Mouse (Mus musculus) CH12.LX (cell line): ENCODE results near the gene Dlk2. TPM values are rescaled to one million over a fixed set of nuclear protein-coding genes. Genes with fewer than 3 reads are reported as not detected.

Source experiments
- DNase-seq: peaks from one replicate; pipeline ENCODE4 v3.0.0-alpha.2; 2013; ENCODE audit errors: extremely low read depth
- H3K27ac ChIP-seq: 2 replicates; pipeline ENCODE4 v1.5.1; 2012; ENCODE audit warnings: low read depth, mild to moderate bottlenecking, control low read depth, moderate library complexity; ENCODE audit not compliant: insufficient read depth
- H3K27me3 ChIP-seq: replicated peaks from 2 replicates; pipeline ENCODE3; 2012; ENCODE audit warnings: inconsistent platforms
- H3K36me3 ChIP-seq, 2 experiments: replicated peaks in 1 of 2; 2 replicates each; pipeline versions ENCODE3 to v1.6.1; 2012; ENCODE audit warnings: inconsistent platforms in 1 of 2, low read length in 1 of 2, mild to moderate bottlenecking in 1 of 2, mixed read lengths in 1 of 2, moderate library complexity in 1 of 2; ENCODE audit not compliant: control insufficient read depth in 1 of 2, insufficient read depth in 1 of 2
- H3K4me1 ChIP-seq, 2 experiments: 2 replicates each; pipeline ENCODE4 v1.6.1; 2012; ENCODE audit warnings: inconsistent platforms in 1 of 2, moderate library complexity in 1 of 2; ENCODE audit not compliant: insufficient read depth in 2 of 2, control insufficient read depth in 1 of 2
- H3K4me2 ChIP-seq: 2 replicates; pipeline ENCODE4 v1.6.1; 2012; ENCODE audit warnings: low read depth, mild to moderate bottlenecking, control low read depth; ENCODE audit not compliant: poor library complexity, insufficient read depth, severe bottlenecking
- H3K4me3 ChIP-seq, 3 experiments: fragments of 150-350 bp in 1 of 3; sonication (generic) in 1 of 3; replicated peaks in 1 of 3; 2 replicates each; pipeline versions ENCODE3 to v1.5.1; 2011 to 2012; ENCODE audit warnings: low read depth in 2 of 3, low read length in 2 of 3, mild to moderate bottlenecking in 2 of 3, moderate library complexity in 2 of 3, control low read depth in 1 of 3, improper control_type of control experiment in 1 of 3, inconsistent platforms in 1 of 3, mixed read lengths in 1 of 3; ENCODE audit not compliant: poor library complexity in 1 of 3
- H3K79me2 ChIP-seq: replicated peaks from 2 replicates; pipeline ENCODE4 v1.6.1; 2012; ENCODE audit warnings: mild to moderate bottlenecking, moderate library complexity; ENCODE audit not compliant: control insufficient read depth, poor library complexity, insufficient read depth, severe bottlenecking; ENCODE audit errors: extremely low read depth
- H3K9ac ChIP-seq: 2 replicates; pipeline ENCODE4 v1.6.1; 2012; ENCODE audit warnings: low read depth, mild to moderate bottlenecking, control low read depth, moderate library complexity; ENCODE audit not compliant: insufficient read depth
- H3K9me3 ChIP-seq: replicated peaks from 2 replicates; pipeline ENCODE3; 2012; ENCODE audit warnings: low read length, inconsistent platforms, mixed read lengths
- BHLHE40 ChIP-seq: IDR thresholded peaks from 2 replicates; pipeline ENCODE4 v1.6.1; 2011; ENCODE audit warnings: mild to moderate bottlenecking, low read depth, low read length, improper control_type of control experiment
- ETS1 ChIP-seq: conservative IDR thresholded peaks from 2 replicates; pipeline ENCODE4 v1.6.1; 2012; ENCODE audit warnings: low read depth, mild to moderate bottlenecking, inconsistent platforms, low read length, improper control_type of control experiment, moderate library complexity
- HCFC1 ChIP-seq: IDR thresholded peaks from 2 replicates; pipeline ENCODE4 v1.6.1; 2012; ENCODE audit warnings: low read depth, mild to moderate bottlenecking, inconsistent platforms, low read length, improper control_type of control experiment
- MAX ChIP-seq: IDR thresholded peaks from 2 replicates; pipeline ENCODE4 v1.6.1; 2011; ENCODE audit warnings: low read length, improper control_type of control experiment
- MEF2A ChIP-seq: IDR thresholded peaks from 2 replicates; pipeline ENCODE4 v1.6.1; 2014; ENCODE audit warnings: low read depth, mild to moderate bottlenecking, inconsistent platforms, low read length, improper control_type of control experiment, borderline replicate concordance
- MXI1 ChIP-seq: IDR thresholded peaks from 2 replicates; pipeline ENCODE4 v1.6.1; 2011; ENCODE audit warnings: mild to moderate bottlenecking, low read depth, low read length, improper control_type of control experiment
- NRF1 ChIP-seq: IDR thresholded peaks from 2 replicates; pipeline ENCODE4 v1.6.1; 2014; ENCODE audit warnings: low read depth, mild to moderate bottlenecking, inconsistent platforms, low read length, improper control_type of control experiment, moderate library complexity
- RCOR1 ChIP-seq: conservative IDR thresholded peaks from 2 replicates; pipeline ENCODE4 v1.6.1; 2012; ENCODE audit warnings: low read depth, mild to moderate bottlenecking, inconsistent platforms, low read length, improper control_type of control experiment
- SMC3 ChIP-seq: IDR thresholded peaks from 2 replicates; pipeline ENCODE4 v1.6.1; 2011; ENCODE audit warnings: low read depth, low read length, improper control_type of control experiment
- USF1 ChIP-seq: IDR thresholded peaks from 2 replicates; pipeline ENCODE4 v1.6.1; 2014; ENCODE audit warnings: low read depth, mild to moderate bottlenecking, inconsistent platforms, low read length, improper control_type of control experiment
- USF2 ChIP-seq: conservative IDR thresholded peaks from 2 replicates; pipeline ENCODE4 v1.6.1; 2011; ENCODE audit warnings: low read depth, low read length, improper control_type of control experiment
- ZC3H11A ChIP-seq: IDR thresholded peaks from 2 replicates; pipeline ENCODE4 v1.6.1; 2012; ENCODE audit warnings: low read depth, mild to moderate bottlenecking, inconsistent platforms, low read length, improper control_type of control experiment
- ZMIZ1 ChIP-seq: IDR thresholded peaks from 2 replicates; pipeline ENCODE4 v1.6.1; 2012; ENCODE audit warnings: low read depth, mild to moderate bottlenecking, inconsistent platforms, low read length, improper control_type of control experiment
- dilution Hi-C: fragments of 300-500 bp; cut with MboI; formaldehyde crosslinking; loops from 2 replicates; pipeline ENCODE4 v1.14.3; 2020; ENCODE audit warnings: low sequenced_read_pairs; ENCODE audit not compliant: extremely low pct_unique_long_range_greater_than_20kb, extremely low pct_ligation_motif_present
- in situ Hi-C: fragments of 300-500 bp; cut with MboI; formaldehyde crosslinking; loops from 3 replicates; pipeline ENCODE4 v1.14.3; 2019; ENCODE audit warnings: low sequenced_read_pairs, low pct_ligation_motif_present, low pct_unique_long_range_greater_than_20kb, mixed read lengths
- polyA plus RNA-seq: library from polyadenylated mRNA; unstranded; fragments of >175 nt; gene quantifications from 2 replicates; pipeline ENCODE4 v1.2.1, GENCODE M21; 2012; ENCODE audit warnings: low read depth; ENCODE audit not compliant: insufficient read length
- total RNA-seq, 2 experiments: library from RNA; depleted of rRNA; stranded (reverse); fragments of 300-350 nt in 1 of 2; fragments of >200 nt in 1 of 2; gene quantifications; 2 replicates each; pipeline ENCODE4 v1.2.3; 2012 to 2014

The Dlk2 gene
- total and polyA plus RNA-seq, 3 experiments = 0.08 TPM; not detected in 2

- H3K36me3 ChIP-seq = peaks cover 3 to 38% of the 10 kb centered on the region in 2 experiments
- H3K4me2 ChIP-seq = no peak overlapping the region
- dilution Hi-C loops = no loop called here
- no peak for DNase-seq
- no peaks in the 10 kb centered on the region for H3K4me1 ChIP-seq
- no peaks in the 10 kb centered on the region for H3K9me3 ChIP-seq
- no peak overlapping the region for H3K4me3 ChIP-seq
- no peak overlapping the region for H3K9ac ChIP-seq
- no peaks in the 10 kb centered on the region for H3K79me2 ChIP-seq
- in situ Hi-C loops = no loop called here
- no peak for TF ChIP-seq HCFC1
- no peak for TF ChIP-seq RCOR1
- no peak for TF ChIP-seq BHLHE40
- no peak for TF ChIP-seq MXI1
- TF ChIP-seq NRF1 = no peak
- no peak for TF ChIP-seq ZMIZ1
- no peak for TF ChIP-seq MEF2A
- TF ChIP-seq USF2 = no peak
- H3K27ac ChIP-seq = no peak overlapping the region
- H3K27me3 ChIP-seq = no peaks in the 10 kb centered on the region
Measured at GRCm38 (mm10) chr17:46320492-46320891, 23.3 kb downstream of the Dlk2 start.

GRCm38 (mm10) chr17:46322046-46322823, 25.0 kb downstream of the Dlk2 start:
- no peak for DNase-seq
- no peaks in the 10 kb centered on the region for H3K79me2 ChIP-seq
- no peaks in the 10 kb centered on the region for H3K27me3 ChIP-seq
- in situ Hi-C loops (no loop called here), dilution Hi-C loops (no loop called here)
- peaks cover 0 to 9% of the 10 kb centered on the region in 2 experiments; a peak in 2 of 4 replicates for H3K4me1 ChIP-seq
- peaks cover 3 to 38% of the 10 kb centered on the region in 2 experiments for H3K36me3 ChIP-seq
- TF ChIP-seq USF1 (no peak), ZC3H11A (no peak), SMC3 (no peak), MAX (no peak), ETS1 (no peak)
- no peak overlapping the region for H3K4me3 ChIP-seq
- H3K9ac ChIP-seq = no peak overlapping the region
- no peak overlapping the region for H3K27ac ChIP-seq
- no peaks in the 10 kb centered on the region for H3K9me3 ChIP-seq
- no peak overlapping the region for H3K4me2 ChIP-seq
